Mouse (Mus musculus): ENCODE measurements at regions not wholly inside any gene's neighbourhood (a gene's known extent, or its start where the extent isn't known, plus 50 kb on each side); places are given as distances from the start of the nearest gene placed in this dataset.
"Not testable (repeated sequence)": the region's sequence is repeated elsewhere in the genome, so short reads cannot be mapped to it uniquely, and the experiment has no call there.

DNA sequence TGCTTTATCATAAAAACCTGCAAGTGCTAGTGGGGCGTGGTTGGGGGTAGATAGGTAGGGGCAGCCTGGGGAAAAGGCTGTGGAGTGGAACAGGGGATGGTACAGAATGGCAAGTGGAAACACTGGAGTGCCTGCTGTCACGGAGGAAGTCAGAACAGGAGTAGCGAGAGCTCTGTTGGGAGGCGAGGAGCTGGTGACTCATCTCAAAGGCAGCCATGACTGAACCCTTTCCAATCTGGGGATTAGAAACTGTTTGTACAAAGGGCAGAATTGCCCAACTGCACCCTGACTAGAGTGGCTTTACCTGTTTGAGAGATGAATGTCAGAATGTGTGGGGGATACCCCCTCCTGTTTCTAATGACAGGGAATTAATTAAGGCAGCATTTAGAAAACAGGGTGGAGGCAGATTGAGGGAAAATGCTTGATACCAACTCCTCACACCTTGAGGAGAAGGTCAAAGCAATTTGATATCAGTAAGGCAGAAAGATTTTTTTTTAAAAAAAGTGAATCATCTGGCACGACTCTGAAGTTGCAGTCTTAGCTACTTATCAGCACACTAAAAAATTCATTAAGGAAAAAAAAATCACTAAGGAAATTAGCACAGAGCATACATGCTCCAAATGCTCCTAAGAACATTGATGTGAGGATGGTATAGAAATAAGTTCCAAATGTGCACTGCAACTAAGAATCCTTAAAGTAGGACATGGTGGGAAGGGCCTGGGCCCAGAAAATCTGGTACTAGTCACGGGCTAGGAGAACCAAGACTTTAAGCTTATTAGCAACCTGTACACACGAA, 54.7 kb upstream of the Usp25 start:
- no peak for ATAC-seq (ENCODE audit: insufficient read depth)
- WGBS (ENCODE audit: insufficient replicate concordance) = 47% methylated on average over 7 of the region's 7 CpGs
- no peaks in the 10 kb centered on the region for H3K27me3 ChIP-seq
- no peaks in the 10 kb centered on the region for H3K36me3 ChIP-seq (replicated peaks)
- no peak overlapping the region for H3K4me2 ChIP-seq
- H3K4me1 ChIP-seq (replicated peaks) = no peaks in the 10 kb centered on the region
- no peak overlapping the region for H3K9ac ChIP-seq
- H3K4me3 ChIP-seq (replicated peaks) = no peak overlapping the region
- no peaks in the 10 kb centered on the region for H3K9me3 ChIP-seq (replicated peaks)
- no peak overlapping the region for H3K27ac ChIP-seq (replicated peaks)

DNA sequence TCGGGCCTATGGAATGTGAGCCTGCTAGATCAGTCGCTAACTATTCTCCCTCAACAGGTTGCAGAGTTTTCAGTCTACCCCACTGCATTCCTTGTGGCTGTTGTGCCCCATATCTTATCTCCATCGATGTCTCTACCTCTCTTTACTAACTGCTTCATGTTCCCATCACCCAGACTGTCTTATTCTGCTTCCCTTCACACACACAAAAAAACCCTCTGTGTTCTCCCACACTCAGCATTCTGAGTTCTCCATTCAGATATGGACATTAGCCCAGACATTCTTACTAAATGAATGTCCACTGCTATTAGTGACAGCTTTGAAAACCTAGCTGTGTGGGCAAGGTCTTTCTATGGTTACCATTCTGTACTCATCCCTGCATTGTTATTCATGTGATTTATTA, 56.0 kb upstream of the Usp25 start:
- Histone ChIP-seq H3K36me3 (replicated peaks) (no peaks in the 10 kb centered on the region), H3K27me3 (no peaks in the 10 kb centered on the region), H3K9ac (no peak overlapping the region), H3K4me1 (replicated peaks) (no peaks in the 10 kb centered on the region), H3K4me3 (replicated peaks) (no peak overlapping the region), H3K27ac (replicated peaks) (no peak overlapping the region), H3K9me3 (replicated peaks) (no peaks in the 10 kb centered on the region), H3K4me2 (no peak overlapping the region)
- no peak for ATAC-seq (ENCODE audit: insufficient read depth)
- WGBS (ENCODE audit: insufficient replicate concordance) = 58% methylated on average over 3 of the region's 3 CpGs

DNA sequence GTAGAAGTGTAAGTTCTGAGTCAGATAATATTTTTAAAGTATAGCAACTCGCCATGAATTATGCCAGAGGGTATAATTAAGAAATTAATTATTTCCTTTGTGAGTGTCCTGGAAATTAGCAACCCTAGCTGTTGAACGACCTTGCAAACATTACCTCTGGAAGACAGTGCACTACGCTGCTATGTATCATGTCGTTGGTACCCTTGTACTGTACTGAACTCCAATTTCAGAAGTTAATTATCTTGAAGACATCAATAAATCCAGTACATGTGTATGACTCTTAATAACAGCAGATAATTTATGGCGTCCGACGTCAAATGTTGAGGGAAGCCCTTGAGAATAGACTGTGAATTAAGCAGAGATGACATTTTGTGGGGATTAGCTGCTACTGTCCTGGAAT, 56.4 kb upstream of the Usp25 start:
- Histone ChIP-seq H3K27ac (replicated peaks) (no peak overlapping the region), H3K27me3 (no peaks in the 10 kb centered on the region), H3K4me3 (replicated peaks) (no peak overlapping the region), H3K9me3 (replicated peaks) (no peaks in the 10 kb centered on the region), H3K36me3 (replicated peaks) (no peaks in the 10 kb centered on the region), H3K9ac (no peak overlapping the region), H3K4me1 (replicated peaks) (no peaks in the 10 kb centered on the region), H3K4me2 (no peak overlapping the region)
- no peak for ATAC-seq (ENCODE audit: insufficient read depth)
- WGBS (ENCODE audit: insufficient replicate concordance) = 68% methylated on average over 7 of the region's 7 CpGs

DNA sequence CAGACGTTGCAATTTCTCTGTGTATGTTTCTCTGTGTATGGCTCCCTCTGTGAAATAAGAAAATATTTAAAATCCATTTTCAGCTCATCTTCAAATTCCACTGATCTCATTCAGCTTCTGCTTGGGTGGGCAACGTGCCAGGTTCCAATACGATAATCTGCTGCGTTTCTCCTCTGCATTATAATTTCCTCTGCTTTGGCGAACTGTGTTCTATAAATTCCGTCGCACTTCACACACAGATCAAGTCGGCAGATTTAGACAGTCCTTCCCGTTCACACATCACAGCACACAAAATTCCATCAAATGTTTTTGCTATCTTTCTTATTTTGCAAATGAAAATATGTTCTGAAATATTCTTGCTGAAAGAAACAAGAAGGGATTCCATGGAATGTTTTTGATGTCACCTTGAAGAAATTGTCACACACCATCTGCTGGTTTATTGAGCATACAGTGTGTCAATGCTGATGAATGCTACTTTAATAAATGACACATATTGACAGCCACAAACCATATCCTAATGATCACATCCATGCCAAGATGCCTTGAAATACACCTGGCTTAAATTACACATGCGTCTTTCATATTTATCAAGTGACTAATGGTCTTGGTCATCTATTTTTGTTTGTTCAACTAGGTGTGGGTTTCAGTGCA, 62.5 kb upstream of the Usp25 start:
- no peak overlapping the region for H3K4me3 ChIP-seq (replicated peaks)
- no peak overlapping the region for H3K27ac ChIP-seq (replicated peaks)
- no peak for ATAC-seq (ENCODE audit: insufficient read depth)
- 71% methylated on average over 10 of the region's 10 CpGs for WGBS (ENCODE audit: insufficient replicate concordance)
- H3K4me2 ChIP-seq = no peak overlapping the region
- H3K9ac ChIP-seq = no peak overlapping the region
- no peaks in the 10 kb centered on the region for H3K4me1 ChIP-seq (replicated peaks)
- no peaks in the 10 kb centered on the region for H3K27me3 ChIP-seq
- no peaks in the 10 kb centered on the region for H3K36me3 ChIP-seq (replicated peaks)
- no peaks in the 10 kb centered on the region for H3K9me3 ChIP-seq (replicated peaks)

DNA sequence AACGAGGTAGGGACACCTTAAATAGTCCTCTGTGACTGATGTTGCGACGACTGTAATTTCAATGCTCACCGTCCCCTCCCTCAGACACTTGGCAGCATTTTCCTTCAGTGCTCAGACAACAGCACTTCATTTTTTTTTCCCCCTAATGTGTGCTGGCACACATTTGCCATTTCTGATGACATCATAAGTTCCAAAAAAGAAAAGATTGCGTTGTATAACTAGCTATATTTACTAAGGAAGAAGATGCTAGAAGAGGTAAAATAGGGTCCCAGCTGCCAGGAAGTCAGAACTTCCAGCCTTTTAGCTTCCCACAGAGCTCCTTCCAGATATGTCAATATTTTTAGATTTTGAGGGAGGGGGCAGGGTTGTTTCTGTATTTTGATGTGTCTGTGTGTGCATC, 66.5 kb upstream of the Usp25 start:
- no peak for ATAC-seq (ENCODE audit: insufficient read depth)
- no peaks in the 10 kb centered on the region for H3K9me3 ChIP-seq (replicated peaks)
- no peaks in the 10 kb centered on the region for H3K27me3 ChIP-seq
- H3K36me3 ChIP-seq (replicated peaks) = no peaks in the 10 kb centered on the region
- H3K27ac ChIP-seq (replicated peaks) = no peak overlapping the region
- 59% methylated on average over 5 of the region's 5 CpGs for WGBS (ENCODE audit: insufficient replicate concordance)
- H3K9ac ChIP-seq = no peak overlapping the region
- no peak overlapping the region for H3K4me3 ChIP-seq (replicated peaks)
- no peak overlapping the region for H3K4me2 ChIP-seq
- H3K4me1 ChIP-seq (replicated peaks) = no peaks in the 10 kb centered on the region

DNA sequence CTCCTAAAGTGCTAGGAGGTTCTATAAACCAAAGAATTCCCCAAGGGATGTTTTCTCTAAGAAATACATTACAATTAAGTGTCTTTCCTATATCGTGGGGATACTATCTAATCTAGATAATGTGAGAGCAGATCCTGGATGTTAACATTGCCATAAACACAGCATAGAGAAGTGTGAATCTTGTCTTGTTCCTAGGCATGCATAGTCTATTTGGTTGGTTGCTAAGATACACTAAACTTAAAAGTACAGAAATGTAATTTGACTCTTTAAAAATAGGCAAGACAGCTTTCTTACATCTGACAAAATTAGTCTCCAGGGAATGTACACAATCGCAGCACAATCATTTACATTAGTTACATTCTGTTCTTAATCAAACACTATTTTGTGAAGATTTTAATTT, 75.4 kb upstream of the Usp25 start:
- H3K9me3 ChIP-seq (replicated peaks) = no peaks in the 10 kb centered on the region
- H3K4me3 ChIP-seq (replicated peaks) = no peak overlapping the region
- no peak overlapping the region for H3K4me2 ChIP-seq
- no peaks in the 10 kb centered on the region for H3K36me3 ChIP-seq (replicated peaks)
- no peak overlapping the region for H3K9ac ChIP-seq
- WGBS (ENCODE audit: insufficient replicate concordance) = 60% methylated on average over 2 of the region's 2 CpGs
- no peaks in the 10 kb centered on the region for H3K27me3 ChIP-seq
- no peaks in the 10 kb centered on the region for H3K4me1 ChIP-seq (replicated peaks)
- no peak overlapping the region for H3K27ac ChIP-seq (replicated peaks)
- ATAC-seq (ENCODE audit: insufficient read depth) = no peak

DNA sequence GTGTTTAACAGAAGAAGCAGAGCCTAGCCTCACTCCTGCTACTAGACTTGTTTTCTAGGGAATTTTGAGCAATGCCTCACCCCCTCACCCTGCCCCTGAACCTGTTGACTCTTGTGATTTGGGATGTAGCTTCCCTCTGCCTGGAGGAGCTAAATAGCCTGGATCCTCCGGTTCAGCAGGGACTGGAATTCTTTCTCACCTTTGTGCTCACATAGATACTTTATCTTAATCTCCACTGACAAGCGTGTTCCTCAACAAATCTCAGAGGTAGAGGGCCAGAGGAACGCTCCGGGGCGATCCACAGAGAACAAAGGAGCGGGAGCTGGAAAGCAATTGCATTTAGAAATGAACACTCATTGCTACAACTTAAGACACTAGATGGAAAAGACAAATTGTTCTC, 85.6 kb upstream of the Usp25 start:
- Histone ChIP-seq H3K9me3 (replicated peaks) (no peaks in the 10 kb centered on the region), H3K4me2 (no peak overlapping the region), H3K4me1 (replicated peaks) (no peaks in the 10 kb centered on the region), H3K9ac (no peak overlapping the region), H3K27ac (replicated peaks) (no peak overlapping the region), H3K27me3 (no peaks in the 10 kb centered on the region), H3K36me3 (replicated peaks) (no peaks in the 10 kb centered on the region), H3K4me3 (replicated peaks) (no peak overlapping the region)
- WGBS (ENCODE audit: insufficient replicate concordance) = 71% methylated on average over 6 of the region's 6 CpGs
- ATAC-seq (ENCODE audit: insufficient read depth) = no peak

DNA sequence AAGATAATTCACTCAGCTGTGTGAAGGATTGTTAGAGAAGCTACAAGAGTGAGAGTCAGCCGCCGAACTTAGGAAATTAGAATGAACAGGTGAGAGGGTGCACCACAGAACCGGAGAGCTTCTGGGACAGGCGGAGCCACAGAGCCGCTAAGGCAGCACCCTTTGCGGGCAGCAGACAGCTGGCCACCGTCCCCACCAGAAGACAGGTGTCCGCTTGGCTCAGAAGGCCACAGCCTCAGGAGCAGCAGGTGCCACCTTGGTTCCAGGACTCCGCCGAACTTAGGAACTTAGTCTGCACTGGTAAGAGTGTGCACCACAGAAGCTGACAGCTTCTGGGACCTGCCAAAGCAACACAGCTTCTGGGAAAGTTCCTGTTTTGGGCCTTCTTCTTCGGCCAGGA, 93.4 kb upstream of the Usp25 start:
- 72% methylated on average over 11 of the region's 11 CpGs for WGBS (ENCODE audit: insufficient replicate concordance)

DNA sequence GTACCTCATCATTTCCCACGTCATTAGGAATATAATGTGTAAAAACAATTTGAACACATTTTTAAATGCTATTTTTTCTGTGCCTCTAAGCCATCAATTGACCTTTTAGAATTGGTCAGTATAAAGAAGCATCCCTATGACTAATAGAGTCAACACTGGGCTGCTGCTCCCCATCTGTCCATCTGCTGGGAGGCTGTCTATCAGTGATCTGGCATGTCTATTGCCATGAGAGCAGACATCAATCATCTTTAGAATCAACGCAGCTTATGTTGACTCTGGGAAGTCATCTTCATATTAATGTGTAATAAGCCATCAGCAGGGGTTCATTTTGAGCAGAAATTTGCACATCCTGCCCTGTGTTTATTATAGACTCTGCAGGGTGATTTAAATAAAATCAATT, 94.9 kb upstream of the Usp25 start:
- H3K27ac ChIP-seq (replicated peaks) = no peak overlapping the region
- no peak overlapping the region for H3K4me2 ChIP-seq
- H3K27me3 ChIP-seq = no peaks in the 10 kb centered on the region
- WGBS (ENCODE audit: insufficient replicate concordance) = 56% methylated on average over 2 of the region's 2 CpGs
- no peaks in the 10 kb centered on the region for H3K9me3 ChIP-seq (replicated peaks)
- no peak for ATAC-seq (ENCODE audit: insufficient read depth)
- H3K4me1 ChIP-seq (replicated peaks) = no peaks in the 10 kb centered on the region
- no peaks in the 10 kb centered on the region for H3K36me3 ChIP-seq (replicated peaks)
- no peak overlapping the region for H3K4me3 ChIP-seq (replicated peaks)
- no peak overlapping the region for H3K9ac ChIP-seq

More for the DNA sequence above, 93.4 kb upstream of the Usp25 start:
- ATAC-seq (ENCODE audit: insufficient read depth); H3K36me3 ChIP-seq (replicated peaks); H3K4me2 ChIP-seq; H3K9ac ChIP-seq; H3K27ac ChIP-seq (replicated peaks); H3K4me3 ChIP-seq (replicated peaks); H3K27me3 ChIP-seq; H3K9me3 ChIP-seq (replicated peaks); H3K4me1 ChIP-seq (replicated peaks): not testable (repeated sequence)

DNA sequence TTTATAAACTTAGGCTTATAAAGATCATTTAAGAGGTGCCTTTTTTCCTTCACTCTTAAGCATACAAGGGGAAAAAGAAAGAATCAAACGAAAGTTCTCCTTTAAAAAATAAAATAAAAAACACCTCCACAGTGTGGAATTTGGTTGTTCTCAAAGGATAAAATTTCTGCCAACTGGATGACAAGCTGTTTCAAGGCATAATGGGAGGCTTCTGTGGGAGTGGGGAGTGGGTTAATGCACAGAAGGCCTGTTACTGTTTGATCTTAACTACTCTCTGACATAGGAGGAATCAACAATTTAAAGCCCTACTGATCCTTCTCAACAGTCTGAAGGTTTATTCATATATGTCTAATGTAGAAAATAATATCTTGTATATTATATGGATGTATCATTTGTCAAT, 99.2 kb upstream of the Usp25 start:
- Histone ChIP-seq H3K9me3 (replicated peaks) (no peaks in the 10 kb centered on the region), H3K36me3 (replicated peaks) (no peaks in the 10 kb centered on the region), H3K4me1 (replicated peaks) (no peaks in the 10 kb centered on the region), H3K9ac (no peak overlapping the region), H3K4me3 (replicated peaks) (no peak overlapping the region), H3K4me2 (no peak overlapping the region), H3K27me3 (no peaks in the 10 kb centered on the region), H3K27ac (replicated peaks) (no peak overlapping the region)
- 31% methylated on average over 1 of the region's 1 CpGs for WGBS (ENCODE audit: insufficient replicate concordance)
- ATAC-seq (ENCODE audit: insufficient read depth) = no peak

DNA sequence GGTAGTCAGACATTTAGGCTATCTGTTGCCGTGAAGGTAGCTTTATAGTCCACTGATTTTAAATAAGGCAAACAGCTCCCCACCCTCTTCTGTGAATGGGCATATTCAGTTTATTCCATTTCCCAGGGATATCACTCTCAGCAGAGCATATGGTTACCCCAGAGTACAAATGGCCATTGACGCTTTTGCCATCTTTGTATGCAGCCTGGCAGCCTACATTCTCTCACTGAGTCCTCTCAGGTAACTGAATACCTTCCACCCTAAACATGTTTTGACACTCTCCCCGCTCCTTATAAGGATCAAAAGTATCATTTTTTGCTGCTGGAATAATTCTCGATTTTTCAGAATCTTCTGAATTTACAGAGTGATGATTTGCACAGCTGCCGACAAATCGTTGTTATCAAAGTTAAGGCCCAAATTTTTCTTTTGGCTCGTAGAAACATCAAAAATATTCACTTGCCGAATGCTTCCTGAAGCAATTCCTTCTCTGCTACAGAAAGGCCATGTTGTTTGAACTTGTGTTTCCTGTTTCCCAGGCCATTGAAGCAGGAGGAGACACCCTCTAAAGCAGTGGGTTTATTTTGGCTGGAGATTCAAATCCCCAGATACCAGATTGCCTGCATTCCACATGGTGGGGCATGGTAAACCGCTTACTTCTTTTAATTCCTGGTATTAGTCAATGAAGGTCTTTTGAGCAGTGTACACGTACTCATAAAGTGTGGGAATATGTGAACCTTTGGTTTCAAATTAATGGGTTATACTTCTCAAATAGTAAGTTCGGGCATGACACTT, 108.1 kb upstream of the Usp25 start:
- Histone ChIP-seq H3K36me3 (replicated peaks) (no peaks in the 10 kb centered on the region), H3K9ac (no peak overlapping the region), H3K9me3 (replicated peaks) (no peaks in the 10 kb centered on the region), H3K4me1 (replicated peaks) (no peaks in the 10 kb centered on the region), H3K27me3 (no peaks in the 10 kb centered on the region), H3K4me2 (no peak overlapping the region), H3K27ac (replicated peaks) (no peak overlapping the region), H3K4me3 (replicated peaks) (no peak overlapping the region)
- no peak for ATAC-seq (ENCODE audit: insufficient read depth)
- WGBS (ENCODE audit: insufficient replicate concordance) = 63% methylated on average over 11 of the region's 11 CpGs

Data from liver, embryonic 15.5 days (tissue).